Mouse (Mus musculus) bone marrow macrophage, adult 2 months (primary cell): ENCODE data around the gene Col4a1.

Experiments
- CTCF ChIP-seq: IDR thresholded peaks from 2 replicates; pipeline ENCODE4 v1.5.1; 2012; ENCODE audit warnings: low read depth, mild to moderate bottlenecking, low read length, moderate library complexity
- POLR2A ChIP-seq: IDR thresholded peaks from 2 replicates; pipeline ENCODE4 v1.6.1; 2012; ENCODE audit warnings: mild to moderate bottlenecking, low read depth, low read length, borderline replicate concordance

- no peak for TF ChIP-seq POLR2A
- TF ChIP-seq CTCF: no peak
These were observed 54.0 kb downstream of the Col4a1 start for GRCm38 (mm10) chr8:11258517-11259136.
